Mouse (Mus musculus): ENCODE data around the gene Ascl1. TPM values are rescaled to one million over a fixed set of nuclear protein-coding genes. Genes with fewer than 3 reads are reported as not detected.

The Ascl1 gene
- polyA plus RNA-seq, 1 experiment from 2014 or later, result 0.99 TPM

DNA sequence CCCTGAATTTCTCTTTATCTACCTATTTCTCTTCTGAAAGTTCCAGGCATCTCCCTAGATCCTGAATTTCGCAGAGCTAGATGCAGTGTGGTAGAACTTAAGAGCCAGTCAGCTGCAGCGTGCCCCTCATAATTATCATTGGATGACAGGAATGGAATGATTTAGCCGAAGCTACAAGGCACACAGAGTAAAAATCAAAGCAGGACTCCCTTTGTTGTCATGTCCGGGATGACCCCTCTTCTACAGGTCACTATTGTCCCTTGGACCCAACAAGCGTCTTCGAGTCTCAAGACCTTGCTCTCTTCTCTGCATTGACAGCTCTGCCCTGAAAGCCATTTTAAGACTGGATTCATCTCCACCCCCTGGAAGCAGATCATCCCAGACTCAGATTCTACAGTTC lies 44.1 kb downstream of the Ascl1 start:
- H3K9ac ChIP-seq (ENCODE audit: low read length), result no peak overlapping the region
- 77% methylated on average over 6 of the region's 6 CpGs for WGBS

DNA sequence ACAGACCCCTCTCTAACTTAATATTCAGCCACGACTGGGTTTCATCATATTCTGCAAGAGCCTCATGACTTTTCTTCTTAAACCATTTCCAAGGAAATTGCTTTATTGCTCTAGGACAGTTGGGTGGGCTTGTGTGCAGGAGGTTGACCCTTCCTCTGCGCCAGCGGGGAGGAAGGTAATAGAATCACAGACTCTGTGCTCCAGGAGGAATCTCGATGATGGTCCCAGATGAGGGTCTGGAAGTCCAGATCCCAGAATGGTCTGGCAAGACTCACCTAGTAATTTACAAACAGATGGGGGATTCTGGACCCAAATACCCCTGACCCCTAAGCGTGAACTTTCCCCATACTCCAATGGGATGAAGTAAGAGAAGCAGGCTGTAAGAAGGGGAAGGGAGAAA lies 45.2 kb downstream of the Ascl1 start:
- no peaks in the 10 kb centered on the region for H3K27me3 ChIP-seq (ENCODE audit: control insufficient read depth, insufficient read depth, low read depth, low read length)
- no peaks in the 10 kb centered on the region for H3K36me3 ChIP-seq (ENCODE audit: control insufficient read depth, insufficient read depth, low read length)
- 63% methylated on average over 5 of the region's 5 CpGs for WGBS
- H3K9ac ChIP-seq (ENCODE audit: low read length), result no peak overlapping the region
- no peaks in the 10 kb centered on the region for H3K9me3 ChIP-seq (ENCODE audit: control insufficient read depth, low read length)
- ATAC-seq (ENCODE audit: low read depth), result no peak
- no peak overlapping the region for H3K27ac ChIP-seq (ENCODE audit: low read length)
- no peaks in the 10 kb centered on the region for H3K4me1 ChIP-seq (replicated peaks; ENCODE audit: control insufficient read depth, insufficient read depth, low read length)
- H3K4me3 ChIP-seq (ENCODE audit: low read length), result no peak overlapping the region
- no peak overlapping the region for H3K4me2 ChIP-seq (ENCODE audit: low read depth, low read length)

More for the DNA sequence above, 44.1 kb downstream of the Ascl1 start:
- H3K4me3 ChIP-seq (ENCODE audit: low read length), result no peak overlapping the region
- no peak for ATAC-seq (ENCODE audit: low read depth)
- no peaks in the 10 kb centered on the region for H3K4me1 ChIP-seq (replicated peaks; ENCODE audit: control insufficient read depth, insufficient read depth, low read length)
- H3K27me3 ChIP-seq (ENCODE audit: control insufficient read depth, insufficient read depth, low read depth, low read length), result no peaks in the 10 kb centered on the region
- no peaks in the 10 kb centered on the region for H3K9me3 ChIP-seq (ENCODE audit: control insufficient read depth, low read length)
- no peaks in the 10 kb centered on the region for H3K36me3 ChIP-seq (ENCODE audit: control insufficient read depth, insufficient read depth, low read length)
- no peak overlapping the region for H3K4me2 ChIP-seq (ENCODE audit: low read depth, low read length)
- no peak overlapping the region for H3K27ac ChIP-seq (ENCODE audit: low read length)

DNA sequence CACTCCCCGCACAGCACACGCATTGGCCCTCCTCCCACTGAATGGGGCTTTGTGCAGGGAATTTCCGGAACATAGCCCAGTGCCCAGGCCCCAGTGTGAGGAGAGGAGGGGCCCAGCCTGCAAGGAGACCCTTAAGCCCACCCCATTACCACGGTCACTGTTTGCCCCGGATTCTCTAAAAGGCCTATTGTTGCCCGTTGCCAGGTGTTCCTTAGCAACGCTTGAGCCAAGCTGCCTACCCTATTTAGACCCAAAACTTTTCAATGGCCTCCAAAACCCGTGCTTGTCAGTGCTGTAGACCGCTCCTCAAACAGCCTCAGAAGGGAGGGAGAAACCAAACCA lies 45.7 kb downstream of the Ascl1 start:
- no peak overlapping the region for H3K4me3 ChIP-seq (ENCODE audit: low read length)
- peak overlapping the region; percentile 22 for H3K4me2 ChIP-seq (ENCODE audit: low read depth, low read length)
- H3K4me1 ChIP-seq (replicated peaks; ENCODE audit: control insufficient read depth, insufficient read depth, low read length), result no peaks in the 10 kb centered on the region
- H3K9me3 ChIP-seq (ENCODE audit: control insufficient read depth, low read length), result no peaks in the 10 kb centered on the region
- no peaks in the 10 kb centered on the region for H3K36me3 ChIP-seq (ENCODE audit: control insufficient read depth, insufficient read depth, low read length)
- H3K27ac ChIP-seq (ENCODE audit: low read length), result no peak overlapping the region
- ATAC-seq (ENCODE audit: low read depth), result peak; percentile 61; the same call in 1 of the 2 replicates
- H3K9ac ChIP-seq (ENCODE audit: low read length), result no peak overlapping the region
- H3K27me3 ChIP-seq (ENCODE audit: control insufficient read depth, insufficient read depth, low read depth, low read length), result no peaks in the 10 kb centered on the region
- WGBS, result 2% methylated on average over 9 of the region's 9 CpGs

- WGBS, result 27% methylated on average over 13 of the region's 13 CpGs
- no peak for ATAC-seq (ENCODE audit: low read depth)
Observed at GRCm38 (mm10) chr10:87446829-87447753, 46.4 kb downstream of the Ascl1 start.

GRCm38 (mm10) chr10:87446139-87446828 lies 47.2 kb downstream of the Ascl1 start:
- H3K4me1 ChIP-seq (replicated peaks; ENCODE audit: control insufficient read depth, insufficient read depth, low read length), result no peaks in the 10 kb centered on the region
- no peak for ATAC-seq (ENCODE audit: low read depth)
- no peaks in the 10 kb centered on the region for H3K9me3 ChIP-seq (ENCODE audit: control insufficient read depth, low read length)
- H3K4me3 ChIP-seq (ENCODE audit: low read length), result no peak overlapping the region
- H3K27me3 ChIP-seq (ENCODE audit: control insufficient read depth, insufficient read depth, low read depth, low read length), result no peaks in the 10 kb centered on the region
- H3K27ac ChIP-seq (ENCODE audit: low read length), result no peak overlapping the region
- no peak overlapping the region for H3K4me2 ChIP-seq (ENCODE audit: low read depth, low read length)
- H3K36me3 ChIP-seq (ENCODE audit: control insufficient read depth, insufficient read depth, low read length), result no peaks in the 10 kb centered on the region
- no peak overlapping the region for H3K9ac ChIP-seq (ENCODE audit: low read length)
- WGBS, result 60% methylated on average over 2 of the region's 2 CpGs

More at GRCm38 (mm10) chr10:87446829-87447753, 46.4 kb downstream of the Ascl1 start:
- H3K9ac ChIP-seq (ENCODE audit: low read length), result no peak overlapping the region
- no peak overlapping the region for H3K27ac ChIP-seq (ENCODE audit: low read length)
- H3K27me3 ChIP-seq (ENCODE audit: control insufficient read depth, insufficient read depth, low read depth, low read length), result no peaks in the 10 kb centered on the region
- H3K4me2 ChIP-seq (ENCODE audit: low read depth, low read length), result peak overlapping the region; percentile 22
- H3K4me3 ChIP-seq (ENCODE audit: low read length), result no peak overlapping the region
- no peaks in the 10 kb centered on the region for H3K36me3 ChIP-seq (ENCODE audit: control insufficient read depth, insufficient read depth, low read length)
- no peaks in the 10 kb centered on the region for H3K4me1 ChIP-seq (replicated peaks; ENCODE audit: control insufficient read depth, insufficient read depth, low read length)
- H3K9me3 ChIP-seq (ENCODE audit: control insufficient read depth, low read length), result no peaks in the 10 kb centered on the region

Other genes starting within 250 kb of the Ascl1 start
- 0.16 and 0.73 TPM in 2 replicates for gene Pah, start 28.1 kb upstream of the Ascl1 start, polyA plus RNA-seq (2015; fragmentation: Nextera tagmentation; extraction: Ambion mirVana)